Mouse (Mus musculus): ENCODE data around the gene Zfp94. TPM values are rescaled to one million over a fixed set of nuclear protein-coding genes. Genes with fewer than 3 reads are reported as not detected.

Zfp94 gene
- polyA plus RNA-seq, 2 experiments = 1.4 to 1.8 TPM

DNA sequence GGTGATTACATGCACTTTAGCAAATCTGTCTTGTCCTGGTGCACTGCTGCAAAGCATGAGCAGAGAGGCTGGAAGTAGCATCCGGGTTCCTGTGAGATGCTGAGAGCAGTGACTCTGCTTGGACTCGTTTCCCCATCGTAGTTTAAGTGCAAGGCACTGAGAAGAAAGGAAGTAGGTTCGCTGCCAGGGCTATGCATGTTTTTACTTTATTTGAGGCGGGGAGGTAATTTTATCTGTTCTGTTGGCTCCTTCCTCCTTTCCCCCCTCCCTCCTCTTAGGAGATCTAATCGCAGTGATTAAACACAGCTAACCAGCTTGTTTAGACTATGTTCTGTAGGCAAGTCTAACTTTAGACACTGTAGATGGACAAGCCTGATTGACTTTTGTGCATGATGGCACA is 2.5 kb upstream of the Zfp94 start:
- no peak for TF ChIP-seq CTCF (IDR thresholded peaks at IDR 0.05; ENCODE audit: low read depth)
- no peak for TF ChIP-seq EP300 (IDR thresholded peaks at IDR 0.05; ENCODE audit: low read depth)
- Histone ChIP-seq H3K9ac (replicated peaks) (no peak overlapping the region), H3K9me3 (ENCODE audit: control insufficient read depth, low read length) (no peaks in the 10 kb centered on the region), H3K36me3 (replicated peaks; ENCODE audit: control insufficient read depth, insufficient read depth, low read depth) (no peaks in the 10 kb centered on the region), H3K4me2 (ENCODE audit: low read depth) (no peak overlapping the region), H3K4me3 (ENCODE audit: insufficient read depth in 1 of 2, low read depth in 2 of 2, low read length in 2 of 2) (no peak overlapping the region), H3K27ac (no peak overlapping the region), H3K27me3 (ENCODE audit: control insufficient read depth, insufficient read depth, low read length) (no peaks in the 10 kb centered on the region), H3K4me1 (replicated peaks; ENCODE audit: control insufficient read depth in 2 of 2, insufficient read depth in 2 of 2, low read length in 1 of 2) (peaks cover 0 to 9% of the 10 kb centered on the region in 2 experiments; a peak in 2 of 4 replicates)
- DNase-seq (ENCODE audit: low read depth in 3 of 3, low spot score in 3 of 3) (no peak), ATAC-seq (ENCODE audit: insufficient read depth) (no peak)
- 23% methylated on average over 6 of the region's 6 CpGs for WGBS (ENCODE audit: insufficient replicate concordance)

DNA sequence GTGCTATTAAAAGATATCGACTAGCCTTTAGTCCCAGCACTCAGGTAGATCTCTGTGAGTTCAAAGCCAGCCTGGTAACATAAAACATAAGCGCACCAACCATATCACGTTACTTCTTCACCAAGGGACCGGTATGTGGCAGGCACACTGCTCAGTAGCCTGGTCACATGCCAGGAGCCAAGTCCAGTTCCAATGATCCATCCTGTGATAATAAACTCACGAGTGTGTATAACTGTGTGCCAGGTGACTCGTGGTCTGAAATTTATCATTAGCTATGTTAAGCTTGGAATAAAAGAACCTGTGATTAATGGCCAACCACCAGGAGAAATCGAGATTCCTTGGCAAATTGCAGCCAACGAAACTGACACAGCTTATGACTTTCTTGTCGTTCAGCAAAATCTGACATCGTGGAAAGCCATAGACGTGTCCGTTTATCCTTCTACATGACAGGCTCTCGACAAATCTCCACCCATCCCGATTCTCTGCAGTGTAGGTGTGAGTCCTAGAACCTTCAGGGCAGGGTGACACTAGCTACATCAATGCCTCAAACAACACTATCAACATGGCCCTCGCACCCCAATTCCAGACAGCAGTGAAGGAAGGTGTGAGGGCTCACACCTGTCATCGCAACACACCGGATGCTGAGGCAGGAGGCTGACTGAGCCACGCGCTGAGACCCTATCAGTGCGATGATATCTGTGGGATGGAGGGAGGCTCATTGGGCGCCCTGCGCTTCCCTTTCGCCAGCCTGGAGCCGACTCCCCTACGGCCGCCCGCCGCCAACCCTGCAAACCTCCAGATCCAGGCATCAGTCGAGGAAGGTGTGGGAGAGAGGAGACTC is 520 bp downstream of the Zfp94 start:
- H3K36me3 ChIP-seq (replicated peaks; ENCODE audit: control insufficient read depth, insufficient read depth, low read depth) = no peaks in the 10 kb centered on the region
- DNase-seq (ENCODE audit: low read depth in 3 of 3, low spot score in 3 of 3) (no peak), ATAC-seq (ENCODE audit: insufficient read depth) (peak; percentile 64)
- H3K4me3 ChIP-seq (ENCODE audit: insufficient read depth in 1 of 2, low read depth in 2 of 2, low read length in 2 of 2) = peak overlapping the region; percentile 54 to 61
- no peaks in the 10 kb centered on the region for H3K9me3 ChIP-seq (ENCODE audit: control insufficient read depth, low read length)
- TF ChIP-seq EP300 (IDR thresholded peaks at IDR 0.05; ENCODE audit: low read depth) = no peak
- TF ChIP-seq CTCF (IDR thresholded peaks at IDR 0.05; ENCODE audit: low read depth) = no peak
- H3K4me1 ChIP-seq (replicated peaks; ENCODE audit: control insufficient read depth in 2 of 2, insufficient read depth in 2 of 2, low read length in 1 of 2) = peaks cover 0 to 9% of the 10 kb centered on the region in 2 experiments; a peak in 2 of 4 replicates
- H3K9ac ChIP-seq (replicated peaks) = peak overlapping the region; percentile 63
- no peaks in the 10 kb centered on the region for H3K27me3 ChIP-seq (ENCODE audit: control insufficient read depth, insufficient read depth, low read length)
- H3K4me2 ChIP-seq (ENCODE audit: low read depth) = peak overlapping the region; percentile 74
- H3K27ac ChIP-seq = no peak overlapping the region
- WGBS (ENCODE audit: insufficient replicate concordance) = 25% methylated on average over 29 of the region's 29 CpGs

DNA sequence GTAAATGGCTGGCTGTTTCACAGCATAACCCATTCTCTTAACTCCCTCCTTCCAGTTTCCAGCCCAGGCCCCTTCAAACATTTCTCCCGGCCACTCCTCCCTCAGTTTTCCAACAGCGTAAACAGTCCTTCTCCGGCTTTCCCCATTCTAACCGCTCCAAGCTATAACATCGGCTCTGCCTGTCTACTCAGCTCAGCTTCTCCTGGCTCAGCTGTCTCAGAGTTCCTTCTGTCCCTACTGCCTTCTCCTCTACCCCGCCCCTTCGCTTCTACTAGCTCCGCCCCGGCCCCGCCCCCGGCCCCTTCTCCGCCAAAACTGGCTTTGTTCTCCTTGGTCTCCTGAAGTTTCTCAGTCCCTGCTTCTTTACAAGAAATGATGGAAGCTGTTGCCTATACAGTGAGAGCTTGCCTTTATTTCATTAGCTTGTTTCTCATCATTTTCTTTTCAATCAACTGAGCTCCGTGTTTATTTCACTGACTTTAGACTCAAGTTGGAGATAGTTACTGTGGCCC is 15.6 kb downstream of the Zfp94 start, which contains the start of gene Zfp61:
Gene Zfp61, minus strand, starts transcription at position 462 of the 512 bp plus-strand sequence.
- DNase-seq (ENCODE audit: low read depth in 3 of 3, low spot score in 3 of 3) = peak in 1 of 3 experiments; percentile 53
- Histone ChIP-seq H3K4me2 (ENCODE audit: low read depth) (peak within 1 kb of the TSS; percentile 82), H3K36me3 (replicated peaks; ENCODE audit: control insufficient read depth, insufficient read depth, low read depth) (no peaks in the 10 kb centered on the region), H3K9ac (replicated peaks) (peak within 1 kb of the TSS; percentile 5), H3K4me3 (ENCODE audit: insufficient read depth in 1 of 2, low read depth in 2 of 2, low read length in 2 of 2) (peak within 1 kb of the TSS; percentile 42 to 63; a peak in 3 of 4 replicates), H3K27me3 (ENCODE audit: control insufficient read depth, insufficient read depth, low read length) (no peaks in the 10 kb centered on the region), H3K27ac (no peak within 1 kb of the TSS), H3K9me3 (ENCODE audit: control insufficient read depth, low read length) (no peaks in the 10 kb centered on the region), H3K4me1 (replicated peaks; ENCODE audit: control insufficient read depth in 2 of 2, insufficient read depth in 2 of 2, low read length in 1 of 2) (peaks cover 6% of the 10 kb centered on the region in 2 experiments)
- 2% methylated on average over 13 of the region's 13 CpGs for WGBS (ENCODE audit: insufficient replicate concordance)
- TF ChIP-seq CTCF (IDR thresholded peaks at IDR 0.05; ENCODE audit: low read depth) (no peak), EP300 (IDR thresholded peaks at IDR 0.05; ENCODE audit: low read depth) (no peak)
- ATAC-seq (ENCODE audit: insufficient read depth) = peak; percentile 66

DNA sequence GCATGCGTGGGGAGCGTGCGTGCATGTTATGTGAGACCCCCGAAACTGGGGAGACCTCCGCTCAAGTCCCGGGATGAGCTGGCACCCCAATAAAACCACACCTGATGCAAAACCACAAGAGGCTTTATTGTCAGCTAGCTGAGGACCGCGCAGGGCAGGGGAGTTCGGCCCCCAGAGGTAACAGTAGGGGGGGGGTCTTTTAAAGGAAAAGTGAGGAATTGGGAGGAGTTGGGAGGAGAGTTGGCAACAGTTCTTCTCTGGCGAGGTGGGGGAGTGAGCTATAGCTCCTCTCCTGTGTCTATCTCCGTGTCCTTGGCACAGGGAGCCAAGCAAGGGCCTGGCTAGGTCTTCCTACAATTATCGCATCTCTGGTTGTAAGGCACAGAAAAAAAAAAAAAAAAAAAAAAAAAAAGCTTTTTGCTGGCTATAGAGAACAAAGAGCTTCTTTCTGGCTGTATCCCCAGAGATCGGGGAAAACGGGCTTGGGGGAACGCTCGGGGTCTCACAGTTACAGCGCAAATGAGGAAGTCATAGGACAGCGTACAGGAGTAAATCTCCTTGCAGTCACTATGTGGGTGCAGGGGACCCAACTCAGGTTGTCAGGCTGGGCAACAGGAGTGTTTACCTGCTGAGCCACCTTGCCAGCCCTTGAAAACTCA is 16.5 kb downstream of the Zfp94 start:
- Histone ChIP-seq H3K36me3 (replicated peaks; ENCODE audit: control insufficient read depth, insufficient read depth, low read depth) (no peaks in the 10 kb centered on the region), H3K4me2 (ENCODE audit: low read depth) (peak overlapping the region; percentile 82), H3K27ac (no peak overlapping the region), H3K27me3 (ENCODE audit: control insufficient read depth, insufficient read depth, low read length) (no peaks in the 10 kb centered on the region), H3K9ac (replicated peaks) (peak overlapping the region; percentile 42), H3K4me3 (ENCODE audit: insufficient read depth in 1 of 2, low read depth in 2 of 2, low read length in 2 of 2) (peak overlapping the region; percentile 56 to 63), H3K9me3 (ENCODE audit: control insufficient read depth, low read length) (no peaks in the 10 kb centered on the region), H3K4me1 (replicated peaks; ENCODE audit: control insufficient read depth in 2 of 2, insufficient read depth in 2 of 2, low read length in 1 of 2) (peaks cover 6% of the 10 kb centered on the region in 2 experiments)
- TF ChIP-seq CTCF (IDR thresholded peaks at IDR 0.05; ENCODE audit: low read depth) (no peak), EP300 (IDR thresholded peaks at IDR 0.05; ENCODE audit: low read depth) (no peak)
- ATAC-seq (ENCODE audit: insufficient read depth) (peak; percentile 19; the same call in 1 of the 2 replicates), DNase-seq (ENCODE audit: low read depth in 3 of 3, low spot score in 3 of 3) (no peak)
- 2% methylated on average over 18 of the region's 18 CpGs for WGBS (ENCODE audit: insufficient replicate concordance)

Data from liver, embryonic 14.5 days (tissue).